In genomic region chr5:117780681-117781080, GRCm38 (mm10) we compare ENCODE assay signal across 11 mouse cellular contexts. TPM values are rescaled to one million over a fixed set of nuclear protein-coding genes. Genes with fewer than 3 reads are reported as not detected.
DNase-seq lines count a peak whose midpoint lies in the region; ATAC-seq and TF ChIP-seq lines count a peak whose summit lies in the region.
"Had no signal": no experiment of that assay in that cellular context is flagged by ENCODE, and none has a peak within 500 bp of the region (broad histone marks: within the 10 kb centered on the region; RNA-seq: fewer than 3 reads in every experiment).

Gene Nos1 (plus strand): TSS chr5:117781032.

- H3K27me3 ChIP-seq in midbrain, embryonic 11.5 days (ENCODE audit: control insufficient read depth, insufficient read depth, low read length), result no peaks in the 10 kb centered on the region
- no peaks in the 10 kb centered on the region for H3K27me3 ChIP-seq in midbrain, postnatal 0 days (ENCODE audit: insufficient read depth, low read length)
- no peaks in the 10 kb centered on the region for H3K27me3 ChIP-seq in stomach, embryonic 15.5 days (replicated peaks)
- H3K27me3 ChIP-seq in liver, postnatal 0 days (ENCODE audit: insufficient read depth, low read length), result no peaks in the 10 kb centered on the region
- H3K27me3 ChIP-seq: liver, embryonic 15.5 days; Patski had no signal

- no peak within 1 kb of the TSS for H3K4me2 ChIP-seq in midbrain, embryonic 11.5 days
- H3K4me2 ChIP-seq in midbrain, postnatal 0 days (ENCODE audit: low read depth, low read length, poor library complexity, severe bottlenecking), result no peak within 1 kb of the TSS
- no peak within 1 kb of the TSS for H3K4me2 ChIP-seq in stomach, embryonic 15.5 days
- no peak within 1 kb of the TSS for H3K4me2 ChIP-seq in liver, postnatal 0 days (ENCODE audit: low read depth, low read length)
- H3K4me2 ChIP-seq: liver, embryonic 15.5 days had no signal

- peak; percentile 51 for DNase-seq in midbrain, embryonic 11.5 days (ENCODE audit: low spot score, missing footprints)
- no peak for DNase-seq in midbrain, postnatal 0 days (ENCODE audit: low spot score)
- peak; percentile 81 for DNase-seq in gastrocnemius, postnatal 14 days
- peak; percentile 44 to 64 for DNase-seq in kidney, postnatal 4 days
- no peak for DNase-seq in liver, postnatal 0 days
- DNase-seq in cerebellum, adult 11-12 months, result no peak
- DNase-seq in lung, postnatal 10 days, result no peak

- intact Hi-C loops in gastrocnemius, postnatal 14 days (cut with DNase I; ENCODE audit: low total_unique reads), result no loop called here

- no peak within 1 kb of the TSS for H3K9ac ChIP-seq in midbrain, embryonic 11.5 days (ENCODE audit: low read length)
- H3K9ac ChIP-seq in midbrain, postnatal 0 days (replicated peaks; ENCODE audit: low read length, poor library complexity, severe bottlenecking), result no peak within 1 kb of the TSS
- no peak within 1 kb of the TSS for H3K9ac ChIP-seq in stomach, embryonic 15.5 days
- H3K9ac ChIP-seq in liver, postnatal 0 days (replicated peaks), result no peak within 1 kb of the TSS
- H3K9ac ChIP-seq: liver, embryonic 15.5 days had no signal

- H3K36me3 ChIP-seq in midbrain, embryonic 11.5 days (ENCODE audit: control insufficient read depth, insufficient read depth, low read length), result no peaks in the 10 kb centered on the region
- H3K36me3 ChIP-seq in midbrain, postnatal 0 days (ENCODE audit: insufficient read depth, low read length), result no peaks in the 10 kb centered on the region
- H3K36me3 ChIP-seq in stomach, embryonic 15.5 days, result no peaks in the 10 kb centered on the region
- no peaks in the 10 kb centered on the region for H3K36me3 ChIP-seq in liver, postnatal 0 days (replicated peaks; ENCODE audit: insufficient read depth, low read length)
- H3K36me3 ChIP-seq: liver, embryonic 15.5 days had no signal

- TF ChIP-seq EP300 in liver, postnatal 0 days (IDR thresholded peaks at IDR 0.05; ENCODE audit: low read depth), result no peak

- ATAC-seq in midbrain, embryonic 11.5 days (ENCODE audit: low FRiP score), result no peak
- ATAC-seq in midbrain, postnatal 0 days (ENCODE audit: low FRiP score), result no peak
- ATAC-seq in stomach, embryonic 15.5 days (ENCODE audit: insufficient read depth, low FRiP score, low read depth), result 0 out of 2 replicates have a peak, but pooled peaks have one; percentile 22
- ATAC-seq in liver, postnatal 0 days, result no peak
- ATAC-seq: Patski had no signal

- H3K4me3 ChIP-seq in midbrain, embryonic 11.5 days (ENCODE audit: low read depth, low read length), result no peak within 1 kb of the TSS
- H3K4me3 ChIP-seq in midbrain, postnatal 0 days (ENCODE audit: low read depth, low read length), result no peak within 1 kb of the TSS
- no peak within 1 kb of the TSS for H3K4me3 ChIP-seq in stomach, embryonic 15.5 days (replicated peaks)
- H3K4me3 ChIP-seq in liver, postnatal 0 days (ENCODE audit: low read depth, low read length), result no peak within 1 kb of the TSS
- H3K4me3 ChIP-seq: erythroblast, embryonic 14.5 days; liver, embryonic 15.5 days had no signal

- no peak for TF ChIP-seq CTCF in midbrain, postnatal 0 days (IDR thresholded peaks at IDR 0.05)
- TF ChIP-seq CTCF in liver, postnatal 0 days (IDR thresholded peaks at IDR 0.05; ENCODE audit: low read depth), result no peak

- H3K27ac ChIP-seq in midbrain, embryonic 11.5 days (ENCODE audit: low read depth, low read length), result no peak within 1 kb of the TSS
- no peak within 1 kb of the TSS for H3K27ac ChIP-seq in midbrain, postnatal 0 days (ENCODE audit: low read depth, low read length)
- H3K27ac ChIP-seq in stomach, embryonic 15.5 days, result no peak within 1 kb of the TSS
- no peak within 1 kb of the TSS for H3K27ac ChIP-seq in liver, postnatal 0 days (ENCODE audit: low read depth)
- H3K27ac ChIP-seq: liver, embryonic 15.5 days had no signal

- H3K9me3 ChIP-seq in midbrain, embryonic 11.5 days (ENCODE audit: control insufficient read depth, low read length), result no peaks in the 10 kb centered on the region
- H3K9me3 ChIP-seq in midbrain, postnatal 0 days (ENCODE audit: low read length), result no peaks in the 10 kb centered on the region
- no peaks in the 10 kb centered on the region for H3K9me3 ChIP-seq in stomach, embryonic 15.5 days
- H3K9me3 ChIP-seq in liver, postnatal 0 days (ENCODE audit: low read length), result no peaks in the 10 kb centered on the region; the same call in 1 of the 2 replicates

- no peaks in the 10 kb centered on the region for H3K4me1 ChIP-seq in midbrain, embryonic 11.5 days (ENCODE audit: control insufficient read depth, insufficient read depth, low read length)
- H3K4me1 ChIP-seq in midbrain, postnatal 0 days (ENCODE audit: insufficient read depth, low read length), result no peaks in the 10 kb centered on the region
- H3K4me1 ChIP-seq in stomach, embryonic 15.5 days, result no peaks in the 10 kb centered on the region
- H3K4me1 ChIP-seq in liver, postnatal 0 days (ENCODE audit: insufficient read depth), result no peaks in the 10 kb centered on the region
- H3K4me1 ChIP-seq: liver, embryonic 15.5 days had no signal

- WGBS in midbrain, embryonic 11.5 days, result 25% methylated on average over 9 of the region's 10 CpGs
- 39% methylated on average over 9 of the region's 10 CpGs for WGBS in midbrain, postnatal 0 days
- 27% methylated on average over 10 of the region's 10 CpGs for WGBS in stomach, embryonic 15.5 days
- WGBS in liver, postnatal 0 days (ENCODE audit: insufficient replicate concordance), result 39% methylated on average over 9 of the region's 10 CpGs

RNA-seq across cellular contexts. Expression of gene Nos1, which starts in this region (rescaled TPM):
- 0.22 and 0.30 TPM in 2 replicates for polyA plus RNA-seq in midbrain, embryonic 11.5 days (2014; fragmentation: Nextera tagmentation; extraction: Ambion mirVana)
- 17.8 and 25.7 TPM in 2 replicates for total RNA-seq in midbrain, postnatal 0 days (2014; rRNA removed)
- polyA plus RNA-seq in midbrain, postnatal 0 days (2015; fragmentation: Nextera tagmentation; extraction: Ambion mirVana), result 3.4 and 3.5 TPM in 2 replicates
- total RNA-seq in gastrocnemius, postnatal 14 days (2021), result 1 to 10 TPM; 5.7 to 7.0 TPM
- 1.4 and 1.7 TPM in 2 replicates for polyA plus RNA-seq in stomach, embryonic 15.5 days (2015; fragmentation: Nextera tagmentation; extraction: Ambion mirVana)
- polyA plus RNA-seq in liver, postnatal 0 days (2015; fragmentation: Nextera tagmentation; extraction: Ambion mirVana), result 0.11 TPM in 1 of 2 replicates, not detected in the other
- polyA plus RNA-seq: erythroblast, embryonic 14.5 days had no signal

Comparison
In these comparisons a context has a peak if more than half of its experiments do, and no peak if none do; other contexts are left out.
1. Peak in DNase-seq in midbrain, embryonic 11.5 days; RNA of the gene not detected or under 1 TPM.
2. DNase-seq: peak in gastrocnemius, postnatal 14 days (single experiment) and kidney, postnatal 4 days (2 of 2); none in midbrain, postnatal 0 days (single experiment), liver, postnatal 0 days (single experiment), cerebellum, adult 11-12 months (single experiment) and lung, postnatal 10 days (single experiment).